Mouse (Mus musculus): ENCODE data around the gene Tlr9. TPM values are rescaled to one million over a fixed set of nuclear protein-coding genes. Genes with fewer than 3 reads are reported as not detected.

The Tlr9 gene
- 0.03 TPM for polyA plus RNA-seq (2021)

- in situ Hi-C loops (cut with MboI; ENCODE audit: low pct_unique_long_range_greater_than_20kb), result no loop called here
- ATAC-seq (no peak), DNase-seq (ENCODE audit: low read depth, low spot score) (no peak)
- H3K27me3 ChIP-seq, result no peaks in the 10 kb centered on the region
- CTCF ChIA-PET, result interaction anchor here (2.1 to 4.8 kb wide), 2 partner anchors 8 to 10 kb away, joined by 6 to 26 read pairs; no protein-coding TSS in a partner anchor
- no peak for TF ChIP-seq CTCF (IDR thresholded peaks at IDR 0.05)
- POLR2A ChIA-PET, result no interaction called here
These were observed at the start of gene Tlr9 for GRCm38 (mm10) chr9:106222261-106222851. Gene Tlr9 (plus strand): TSS chr9:106222598.

DNA sequence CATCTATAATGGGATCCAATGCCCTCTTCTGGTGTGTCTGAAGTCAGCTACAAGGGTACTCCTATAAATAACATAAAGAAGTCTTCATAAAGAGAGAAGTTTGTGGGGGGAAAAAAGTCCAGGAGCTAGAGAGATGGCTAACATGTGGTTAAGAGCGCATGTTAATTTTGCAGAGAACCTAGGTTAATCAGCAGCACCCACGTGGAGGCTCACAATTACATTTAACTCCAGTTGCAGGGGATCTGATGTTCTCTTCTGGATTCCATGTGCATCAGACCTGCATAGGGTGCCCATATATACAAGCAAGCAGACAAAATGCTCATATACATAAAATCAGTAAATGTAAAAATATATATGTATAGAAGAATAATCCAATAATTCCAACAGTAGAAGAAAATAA is 49.0 kb upstream of the Tlr9 start:
- no peaks in the 10 kb centered on the region for H3K27me3 ChIP-seq
- POLR2A ChIA-PET, result interaction anchor here (0.6 to 5.5 kb wide), 3 partner anchors 14 to 36 kb away, joined by 3 to 30 read pairs (median 3); partner anchors contain the start of gene Glyctk
- no peak for ATAC-seq
- DNase-seq (ENCODE audit: low read depth, low spot score), result no peak
- CTCF ChIA-PET, result interaction anchor here (1.0 to 3.6 kb wide), 5 partner anchors 9 to 303 kb away, joined by 3 to 16 read pairs (median 4); partner anchors contain the start of gene Parp3
- in situ Hi-C loops (cut with MboI; ENCODE audit: low pct_unique_long_range_greater_than_20kb), result no loop called here
- TF ChIP-seq CTCF (IDR thresholded peaks at IDR 0.05), result no peak

GRCm38 (mm10) chr9:106175552-106176200 is 46.7 kb upstream of the Tlr9 start:
- no peak for TF ChIP-seq CTCF (IDR thresholded peaks at IDR 0.05)
- DNase-seq (ENCODE audit: low read depth, low spot score) (no peak), ATAC-seq (no peak)
- ChIA-PET POLR2A (no interaction called here), CTCF (no interaction called here)
- in situ Hi-C loops (cut with MboI; ENCODE audit: low pct_unique_long_range_greater_than_20kb), result loop anchor here (25.0 kb wide), 1 partner anchor 1137 kb away; no protein-coding TSS in a partner anchor
- H3K27me3 ChIP-seq, result no peaks in the 10 kb centered on the region

DNA sequence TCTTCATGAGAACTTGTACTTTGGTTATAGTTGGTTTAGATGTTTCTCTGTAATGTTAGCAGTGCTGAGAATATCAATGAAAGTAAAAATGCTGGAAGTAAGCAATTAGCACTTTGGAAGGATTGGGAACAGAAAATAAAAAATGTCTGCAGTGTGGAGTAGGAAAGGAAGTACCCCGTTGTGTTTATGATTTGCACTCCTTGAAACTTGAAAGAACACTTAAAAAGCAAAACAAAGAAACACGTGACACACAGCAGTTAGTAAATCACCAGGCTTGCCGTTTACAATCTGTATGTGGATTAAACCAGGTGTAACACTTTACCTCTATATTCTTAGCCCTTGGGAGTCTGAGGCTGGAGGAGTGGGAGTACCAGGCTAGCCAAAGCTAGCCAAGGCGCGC is 45.6 kb upstream of the Tlr9 start:
- in situ Hi-C loops (cut with MboI; ENCODE audit: low pct_unique_long_range_greater_than_20kb), result loop anchor here (25.0 kb wide), 1 partner anchor 1136 kb away; no protein-coding TSS in a partner anchor
- no peak for DNase-seq (ENCODE audit: low read depth, low spot score)
- no peak for TF ChIP-seq CTCF (IDR thresholded peaks at IDR 0.05)
- no peak for ATAC-seq
- POLR2A ChIA-PET, result interaction anchor here (0.8 kb wide), 1 partner anchor 23 kb away, joined by 3 read pairs; the partner anchor contains the start of gene Ppm1m
- CTCF ChIA-PET, result interaction anchor here (0.8 kb wide), 1 partner anchor 13 kb away, joined by 3 read pairs; no protein-coding TSS in a partner anchor
- no peaks in the 10 kb centered on the region for H3K27me3 ChIP-seq

DNA sequence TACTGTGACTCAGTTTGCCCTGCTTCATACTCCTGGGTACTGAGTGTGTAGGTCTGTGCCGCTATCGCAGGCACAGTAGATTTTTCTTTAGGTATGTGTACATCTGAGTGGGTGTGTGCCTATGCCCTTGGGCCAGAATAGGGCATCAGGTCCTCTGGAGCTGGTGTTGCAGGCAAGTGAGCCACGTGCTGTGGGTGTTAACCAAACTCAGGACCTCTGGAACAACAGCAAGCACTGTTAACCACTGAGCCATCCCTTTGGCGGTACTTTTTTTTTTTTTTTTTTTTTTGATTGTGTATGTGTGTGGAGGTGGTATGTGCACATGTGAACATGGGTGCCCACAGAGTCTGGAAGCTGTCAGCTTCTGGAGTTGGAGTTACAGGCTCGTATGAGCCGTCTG is 44.6 kb upstream of the Tlr9 start:
- in situ Hi-C loops (cut with MboI; ENCODE audit: low pct_unique_long_range_greater_than_20kb), result loop anchor here (25.0 kb wide), 1 partner anchor 1135 kb away; no protein-coding TSS in a partner anchor
- H3K27me3 ChIP-seq, result no peaks in the 10 kb centered on the region
- ATAC-seq (no peak), DNase-seq (ENCODE audit: low read depth, low spot score) (no peak)
- CTCF ChIA-PET, result interaction anchor here (0.8 kb wide), 1 partner anchor 14 kb away, joined by 3 read pairs; no protein-coding TSS in a partner anchor
- TF ChIP-seq CTCF (IDR thresholded peaks at IDR 0.05), result no peak
- POLR2A ChIA-PET, result interaction anchor here (0.8 to 1.1 kb wide), 2 partner anchors 12 to 22 kb away, joined by 3 read pairs; partner anchors contain the start of gene Ppm1m

GRCm38 (mm10) chr9:106179454-106179853 is 42.9 kb upstream of the Tlr9 start:
- no peak for ATAC-seq
- POLR2A ChIA-PET, result no interaction called here
- in situ Hi-C loops (cut with MboI; ENCODE audit: low pct_unique_long_range_greater_than_20kb), result loop anchor here (25.0 kb wide), 1 partner anchor 1133 kb away; no protein-coding TSS in a partner anchor

DNA sequence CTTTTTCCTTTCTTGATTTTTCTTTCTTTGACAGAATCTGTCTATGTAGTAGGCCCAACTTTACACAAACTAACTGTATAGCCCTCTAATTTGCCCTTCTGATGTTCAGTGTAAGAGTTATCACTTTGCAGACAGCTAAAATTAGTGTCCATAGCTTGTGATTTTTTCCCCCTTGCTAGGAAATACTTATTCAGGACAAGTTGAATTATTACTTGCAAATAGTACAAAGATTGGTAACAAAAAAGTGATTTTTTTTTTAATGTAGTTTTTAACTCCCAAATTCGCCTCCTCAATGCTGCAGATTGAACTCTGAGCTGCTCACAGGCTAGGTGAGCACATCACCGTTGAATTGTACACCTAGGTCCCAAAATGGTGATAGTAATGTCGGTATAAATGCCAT is 42.4 kb upstream of the Tlr9 start:
- no peak for TF ChIP-seq CTCF (IDR thresholded peaks at IDR 0.05)
- ChIA-PET POLR2A (no interaction called here), CTCF (interaction anchor here (2.1 to 2.5 kb wide), 2 partner anchors 9 to 32 kb away, joined by 7 to 8 read pairs; no protein-coding TSS in a partner anchor)
- in situ Hi-C loops (cut with MboI; ENCODE audit: low pct_unique_long_range_greater_than_20kb), result loop anchor here (25.0 kb wide), 1 partner anchor 1132 kb away; no protein-coding TSS in a partner anchor
- ATAC-seq (no peak), DNase-seq (ENCODE audit: low read depth, low spot score) (no peak)
- no peaks in the 10 kb centered on the region for H3K27me3 ChIP-seq

More at GRCm38 (mm10) chr9:106179454-106179853, 42.9 kb upstream of the Tlr9 start:
- no peaks in the 10 kb centered on the region for H3K27me3 ChIP-seq
- no peak for TF ChIP-seq CTCF (IDR thresholded peaks at IDR 0.05)
- CTCF ChIA-PET, result interaction anchor here (2.1 to 2.5 kb wide), 2 partner anchors 10 to 32 kb away, joined by 7 to 8 read pairs; no protein-coding TSS in a partner anchor
- no peak for DNase-seq (ENCODE audit: low read depth, low spot score)

DNA sequence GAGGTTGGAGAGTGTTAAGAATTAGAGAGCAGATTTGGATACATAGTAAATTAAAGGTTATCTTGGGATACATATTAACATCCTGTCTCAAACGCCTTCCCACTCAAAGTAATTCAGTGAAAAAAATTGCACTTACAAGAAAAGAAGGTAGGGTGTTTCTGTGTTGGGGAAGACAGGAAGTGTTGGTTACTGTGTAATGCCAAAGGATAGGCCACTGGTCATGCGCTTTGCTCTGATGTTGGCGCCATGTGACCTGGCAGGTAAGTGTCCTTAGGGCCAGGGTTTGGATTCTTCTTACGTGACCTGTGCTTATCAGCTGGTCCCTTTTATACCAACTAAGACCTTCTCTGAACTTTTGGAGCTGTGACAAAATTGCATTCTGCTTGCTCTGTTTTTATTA is 40.3 kb upstream of the Tlr9 start:
- H3K27me3 ChIP-seq, result no peaks in the 10 kb centered on the region
- ATAC-seq, result no peak
- POLR2A ChIA-PET, result no interaction called here
- CTCF ChIA-PET, result interaction anchor here (0.7 to 1.0 kb wide), 2 partner anchors 10 to 69 kb away, joined by 3 read pairs; no protein-coding TSS in a partner anchor
- in situ Hi-C loops (cut with MboI; ENCODE audit: low pct_unique_long_range_greater_than_20kb), result loop anchor here (25.0 kb wide), 1 partner anchor 1130 kb away; no protein-coding TSS in a partner anchor
- no peak for DNase-seq (ENCODE audit: low read depth, low spot score)
- no peak for TF ChIP-seq CTCF (IDR thresholded peaks at IDR 0.05)

- ChIA-PET CTCF (interaction anchor here (1.1 to 1.2 kb wide), 3 partner anchors 9 to 97 kb away, joined by 3 to 4 read pairs (median 3); partner anchors contain the start of gene Poc1a), POLR2A (no interaction called here)
- in situ Hi-C loops (cut with MboI; ENCODE audit: low pct_unique_long_range_greater_than_20kb), result loop anchor here (25.0 kb wide), 1 partner anchor 1128 kb away; no protein-coding TSS in a partner anchor
- ATAC-seq, result no peak
- no peaks in the 10 kb centered on the region for H3K27me3 ChIP-seq
- DNase-seq (ENCODE audit: low read depth, low spot score), result no peak
- TF ChIP-seq CTCF (IDR thresholded peaks at IDR 0.05), result no peak
These were observed 38.4 kb upstream of the Tlr9 start for GRCm38 (mm10) chr9:106183996-106184395.

DNA sequence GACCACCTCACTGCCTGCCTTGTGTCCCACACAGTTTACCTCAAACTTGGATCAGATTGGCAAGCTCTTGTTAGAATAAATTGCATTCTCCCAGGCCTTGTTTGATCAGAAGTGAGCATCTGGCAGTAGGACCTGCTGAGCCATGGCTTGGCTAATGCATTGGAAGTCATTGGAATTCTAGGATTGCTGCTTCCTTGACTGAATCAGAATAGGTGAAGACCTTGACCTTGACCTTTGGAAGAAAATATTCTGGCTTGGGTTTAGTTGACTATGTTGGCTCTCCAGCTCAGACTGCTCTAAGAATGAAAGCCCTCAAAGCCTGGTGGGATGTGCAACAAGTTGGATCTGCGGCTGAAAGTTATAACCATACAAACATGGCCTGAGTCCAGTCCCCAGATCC is 31.0 kb upstream of the Tlr9 start:
- CTCF ChIA-PET, result interaction anchor here (1.3 to 3.2 kb wide), 3 partner anchors 19 to 79 kb away, joined by 3 to 16 read pairs (median 13); partner anchors contain the start of gene Wdr82
- POLR2A ChIA-PET, result interaction anchor here (0.5 to 2.0 kb wide), 3 partner anchors 20 to 84 kb away, joined by 3 to 5 read pairs (median 3); no protein-coding TSS in a partner anchor
- H3K27me3 ChIP-seq, result no peaks in the 10 kb centered on the region
- in situ Hi-C loops (cut with MboI; ENCODE audit: low pct_unique_long_range_greater_than_20kb), result loop anchor here (25.0 kb wide), 1 partner anchor 1121 kb away; no protein-coding TSS in a partner anchor
- TF ChIP-seq CTCF (IDR thresholded peaks at IDR 0.05), result no peak
- DNase-seq (ENCODE audit: low read depth, low spot score) (no peak), ATAC-seq (no peak)
